Mouse (Mus musculus) bone marrow macrophage, adult 2 months (primary cell): Measurements from ENCODE around the gene Igsf8. TPM values are rescaled to one million over a fixed set of nuclear protein-coding genes. Genes with fewer than 3 reads are reported as not detected.

ENCODE experiments used
- H3K27ac ChIP-seq: 2 replicates; pipeline ENCODE4 v1.5.1; 2012; ENCODE audit warnings: low read depth, low read length; ENCODE audit not compliant: insufficient read depth
- H3K4me1 ChIP-seq: 2 replicates; pipeline ENCODE4 v1.6.1; 2012; ENCODE audit warnings: low read length; ENCODE audit not compliant: control insufficient read depth, insufficient read depth
- H3K4me3 ChIP-seq: 2 replicates; pipeline ENCODE4 v1.5.1; 2012; ENCODE audit warnings: mild to moderate bottlenecking, low read length, moderate library complexity; ENCODE audit not compliant: insufficient read depth
- CTCF ChIP-seq: IDR thresholded peaks from 2 replicates; pipeline ENCODE4 v1.5.1; 2012; ENCODE audit warnings: low read depth, mild to moderate bottlenecking, low read length, moderate library complexity
- POLR2A ChIP-seq: IDR thresholded peaks from 2 replicates; pipeline ENCODE4 v1.6.1; 2012; ENCODE audit warnings: mild to moderate bottlenecking, low read depth, low read length, borderline replicate concordance
- polyA plus RNA-seq: library from polyadenylated mRNA; stranded (reverse); fragments of >200 nt; gene quantifications from 2 replicates; pipeline ENCODE4 v1.2.4, GENCODE M21; 2012; ENCODE audit not compliant: missing spikeins, insufficient read depth, insufficient read length

Gene Igsf8
- polyA plus RNA-seq, 1 experiment, result 90.3 TPM

GRCm38 (mm10) chr1:172271765-172272164 lies 10.3 kb downstream of the Igsf8 start:
- no peak overlapping the region for H3K4me3 ChIP-seq
- H3K4me1 ChIP-seq, result peaks cover 7% of the 10 kb centered on the region
- no peak overlapping the region for H3K27ac ChIP-seq
- no peak for TF ChIP-seq CTCF
- no peak for TF ChIP-seq POLR2A

- H3K4me3 ChIP-seq, result no peak overlapping the region
- no peak for TF ChIP-seq POLR2A
- TF ChIP-seq CTCF, result no peak
These were observed 11.9 kb downstream of the Igsf8 start for GRCm38 (mm10) chr1:172273386-172273785.

GRCm38 (mm10) chr1:172274116-172274515 lies 12.7 kb downstream of the Igsf8 start:
- no peak overlapping the region for H3K27ac ChIP-seq
- peaks cover 13% of the 10 kb centered on the region for H3K4me1 ChIP-seq
- no peak for TF ChIP-seq CTCF
- TF ChIP-seq POLR2A, result no peak
- H3K4me3 ChIP-seq, result no peak overlapping the region

More at GRCm38 (mm10) chr1:172273386-172273785, 11.9 kb downstream of the Igsf8 start:
- peaks cover 13% of the 10 kb centered on the region for H3K4me1 ChIP-seq
- H3K27ac ChIP-seq, result no peak overlapping the region

- no peak for TF ChIP-seq CTCF
- TF ChIP-seq POLR2A, result no peak
- no peak overlapping the region for H3K4me3 ChIP-seq
- H3K27ac ChIP-seq, result no peak overlapping the region
- H3K4me1 ChIP-seq, result peaks cover 13% of the 10 kb centered on the region
These were observed 13.1 kb downstream of the Igsf8 start for GRCm38 (mm10) chr1:172274547-172274946.

- H3K27ac ChIP-seq, result peak overlapping the region; percentile 50
- H3K4me3 ChIP-seq, result no peak overlapping the region
- peaks cover 13% of the 10 kb centered on the region for H3K4me1 ChIP-seq
- TF ChIP-seq POLR2A (no peak), CTCF (no peak)
These were observed 15.7 kb downstream of the Igsf8 start for GRCm38 (mm10) chr1:172277172-172277571.

- peaks cover 13% of the 10 kb centered on the region for H3K4me1 ChIP-seq
- H3K27ac ChIP-seq, result no peak overlapping the region
- TF ChIP-seq CTCF (no peak), POLR2A (no peak)
- no peak overlapping the region for H3K4me3 ChIP-seq
These were observed 16.9 kb downstream of the Igsf8 start for GRCm38 (mm10) chr1:172278328-172278727.

GRCm38 (mm10) chr1:172279768-172280509 lies 18.5 kb downstream of the Igsf8 start:
- Histone ChIP-seq H3K27ac (no peak overlapping the region), H3K4me3 (no peak overlapping the region), H3K4me1 (peaks cover 13% of the 10 kb centered on the region)
- TF ChIP-seq CTCF (no peak), POLR2A (no peak)

GRCm38 (mm10) chr1:172281522-172282254 lies 20.2 kb downstream of the Igsf8 start:
- H3K27ac ChIP-seq, result no peak overlapping the region
- no peak overlapping the region for H3K4me3 ChIP-seq
- TF ChIP-seq CTCF, result no peak
- no peak for TF ChIP-seq POLR2A
- peaks cover 7% of the 10 kb centered on the region for H3K4me1 ChIP-seq

- TF ChIP-seq CTCF (no peak), POLR2A (no peak)
- Histone ChIP-seq H3K4me1 (no peaks in the 10 kb centered on the region), H3K27ac (no peak overlapping the region), H3K4me3 (no peak overlapping the region)
These were observed 21.6 kb downstream of the Igsf8 start for GRCm38 (mm10) chr1:172283073-172283472.

GRCm38 (mm10) chr1:172284221-172284620 lies 22.8 kb downstream of the Igsf8 start:
- H3K4me1 ChIP-seq, result no peaks in the 10 kb centered on the region
- no peak overlapping the region for H3K27ac ChIP-seq
- TF ChIP-seq POLR2A, result no peak
- TF ChIP-seq CTCF, result no peak
- H3K4me3 ChIP-seq, result no peak overlapping the region
